Mouse (Mus musculus): ENCODE data around the gene Rplp0.

DNA sequence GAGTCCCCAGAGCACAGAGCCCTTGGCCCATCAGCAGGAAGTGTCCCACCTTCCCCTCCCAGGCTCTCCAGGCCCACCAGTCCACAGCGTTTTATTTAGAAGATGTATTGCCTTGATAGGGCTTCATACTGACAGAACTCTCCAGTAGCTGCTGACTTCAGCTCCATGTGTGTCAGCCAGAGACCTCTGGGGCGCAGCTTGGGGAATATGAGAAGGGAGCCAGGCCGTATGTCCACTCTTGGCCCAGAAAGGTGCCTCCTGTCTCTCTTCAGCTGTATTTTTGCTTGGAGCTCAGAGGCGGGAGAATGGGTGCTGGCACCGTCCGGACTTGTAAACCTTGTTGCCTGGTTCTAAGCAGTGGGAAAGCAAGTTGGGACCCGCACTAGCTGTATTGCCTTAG is 11.8 kb upstream of the Rplp0 start:
- TF ChIP-seq POLR2A (IDR thresholded peaks at IDR 0.05; ENCODE audit: extremely low read depth, insufficient read depth, low read length) = no peak
- no peak for TF ChIP-seq CTCF (IDR thresholded peaks at IDR 0.05; ENCODE audit: low read depth, low read length)

Measured in liver, adult 2 months (tissue).